Mouse (Mus musculus): Measurements from ENCODE around the gene Cenpj.

Gene Cenpj

GRCm38 (mm10) chr14:56545491-56545890 lies 29.7 kb downstream of the Cenpj start:
- no peak for DNase-seq (ENCODE audit: low spot score in 2 of 2)

- DNase-seq (ENCODE audit: low spot score in 2 of 2), result no peak
Observed at GRCm38 (mm10) chr14:56544946-56545345, 30.3 kb downstream of the Cenpj start.

GRCm38 (mm10) chr14:56530788-56531187 lies 44.4 kb downstream of the Cenpj start:
- no peak for DNase-seq (ENCODE audit: low spot score in 2 of 2)

GRCm38 (mm10) chr14:56514775-56515174 lies 60.5 kb downstream of the Cenpj start:
- DNase-seq (ENCODE audit: low spot score in 2 of 2), result no peak

- no peak for DNase-seq (ENCODE audit: low spot score in 2 of 2)
Observed at GRCm38 (mm10) chr14:56512084-56512483, 63.1 kb downstream of the Cenpj start.

GRCm38 (mm10) chr14:56506743-56507142 lies 68.5 kb downstream of the Cenpj start:
- DNase-seq (ENCODE audit: low spot score in 2 of 2), result no peak

GRCm38 (mm10) chr14:56502407-56502806 lies 72.8 kb downstream of the Cenpj start:
- no peak for DNase-seq (ENCODE audit: low spot score in 2 of 2)

- DNase-seq (ENCODE audit: low spot score in 2 of 2), result no peak
Observed at GRCm38 (mm10) chr14:56489806-56490205, 85.4 kb downstream of the Cenpj start.
